Mouse (Mus musculus): ENCODE results near the gene Papss1. TPM values are rescaled to one million over a fixed set of nuclear protein-coding genes. Genes with fewer than 3 reads are reported as not detected.
A peak's percentile ranks its signal among the peaks of the same experiment; 100 is the strongest.

Papss1 gene
- polyA plus RNA-seq (2012; rRNA removed) = 78.0 and 78.9 TPM in 2 replicates

DNA sequence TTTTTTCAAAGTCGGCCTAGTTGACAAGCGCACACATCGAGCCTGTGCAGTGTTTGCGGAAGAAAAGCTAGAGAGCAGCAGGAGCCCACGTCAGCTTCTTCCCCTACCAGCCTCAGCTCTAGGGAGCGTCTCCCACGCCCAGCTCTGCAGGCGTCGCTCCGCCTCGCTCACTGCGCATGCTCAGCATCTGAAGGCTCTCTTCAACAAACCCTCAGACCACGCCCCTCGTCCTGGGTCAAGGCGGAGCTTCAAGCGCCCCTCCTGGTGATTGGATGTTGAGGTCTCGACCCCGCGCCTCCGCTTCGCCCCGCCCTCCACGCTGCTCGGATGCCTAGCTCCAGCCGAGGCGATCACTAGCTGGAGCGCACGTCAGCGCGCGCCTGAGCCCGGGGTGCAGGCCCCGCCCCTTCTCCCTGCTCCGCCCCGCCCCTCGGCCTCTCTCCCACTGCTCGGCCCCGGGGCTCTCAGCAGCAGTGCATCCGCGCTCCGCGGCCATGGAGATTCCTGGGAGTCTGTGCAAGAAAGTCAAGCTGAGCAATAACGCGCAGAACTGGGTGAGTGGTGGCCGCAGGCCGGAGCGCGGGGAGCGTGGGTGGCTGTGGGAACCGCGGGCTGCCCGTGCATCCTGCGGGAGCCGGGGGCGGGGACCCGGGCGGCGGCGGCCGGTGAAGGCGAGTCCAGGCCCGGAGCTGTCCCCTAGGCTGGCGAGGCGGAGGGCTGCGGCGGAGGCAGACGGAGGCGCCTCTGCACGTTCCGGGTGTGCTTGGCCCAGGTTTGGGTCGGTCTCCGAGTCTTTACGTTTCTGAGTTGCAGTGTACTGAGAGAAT, at the start of gene Papss1:
Gene Papss1, plus strand, starts transcription at position 339 of the 827 bp plus-strand sequence.
- H3K27ac ChIP-seq (ENCODE audit: insufficient read depth, low read length) = peak within 1 kb of the TSS; percentile 50
- no peaks in the 10 kb centered on the region for H3K27me3 ChIP-seq (ENCODE audit: control insufficient read depth, insufficient read depth, low read length)
- no peak for TF ChIP-seq CTCF (IDR thresholded peaks at IDR 0.05; ENCODE audit: borderline replicate concordance, insufficient read depth, low read depth, low read length)
- TF ChIP-seq POLR2A (IDR thresholded peaks at IDR 0.05; ENCODE audit: borderline replicate concordance, insufficient read depth, low read length) = peak; percentile 99
- peak within 1 kb of the TSS; percentile 76 for H3K4me3 ChIP-seq (replicated peaks; ENCODE audit: insufficient read depth, low read depth, low read length)
- H3K4me1 ChIP-seq (ENCODE audit: control insufficient read depth, insufficient read depth, low read length) = peaks cover 6% of the 10 kb centered on the region; the same call in 1 of the 2 replicates
- peak; percentile 100 for DNase-seq
- under 1% methylated on average over 73 of the region's 73 CpGs for WGBS

- H3K27ac ChIP-seq (ENCODE audit: insufficient read depth, low read length) = no peak overlapping the region
- WGBS = 75% methylated on average over 7 of the region's 7 CpGs
- no peak for DNase-seq
- TF ChIP-seq POLR2A (IDR thresholded peaks at IDR 0.05; ENCODE audit: borderline replicate concordance, insufficient read depth, low read length) (no peak), CTCF (IDR thresholded peaks at IDR 0.05; ENCODE audit: borderline replicate concordance, insufficient read depth, low read depth, low read length) (no peak)
- H3K4me3 ChIP-seq (replicated peaks; ENCODE audit: insufficient read depth, low read depth, low read length) = no peak overlapping the region
- H3K27me3 ChIP-seq (ENCODE audit: control insufficient read depth, insufficient read depth, low read length) = no peaks in the 10 kb centered on the region
- H3K4me1 ChIP-seq (ENCODE audit: control insufficient read depth, insufficient read depth, low read length) = no peaks in the 10 kb centered on the region
Observed at GRCm38 (mm10) chr3:131516332-131516999, 48.1 kb upstream of the Papss1 start.

GRCm38 (mm10) chr3:131517756-131518155, 46.8 kb upstream of the Papss1 start:
- Histone ChIP-seq H3K27ac (ENCODE audit: insufficient read depth, low read length) (no peak overlapping the region), H3K27me3 (ENCODE audit: control insufficient read depth, insufficient read depth, low read length) (no peaks in the 10 kb centered on the region), H3K4me3 (replicated peaks; ENCODE audit: insufficient read depth, low read depth, low read length) (no peak overlapping the region), H3K4me1 (ENCODE audit: control insufficient read depth, insufficient read depth, low read length) (no peaks in the 10 kb centered on the region)
- WGBS = 75% methylated on average over 6 of the region's 6 CpGs
- TF ChIP-seq CTCF (IDR thresholded peaks at IDR 0.05; ENCODE audit: borderline replicate concordance, insufficient read depth, low read depth, low read length) = no peak
- no peak for TF ChIP-seq POLR2A (IDR thresholded peaks at IDR 0.05; ENCODE audit: borderline replicate concordance, insufficient read depth, low read length)
- DNase-seq = no peak

DNA sequence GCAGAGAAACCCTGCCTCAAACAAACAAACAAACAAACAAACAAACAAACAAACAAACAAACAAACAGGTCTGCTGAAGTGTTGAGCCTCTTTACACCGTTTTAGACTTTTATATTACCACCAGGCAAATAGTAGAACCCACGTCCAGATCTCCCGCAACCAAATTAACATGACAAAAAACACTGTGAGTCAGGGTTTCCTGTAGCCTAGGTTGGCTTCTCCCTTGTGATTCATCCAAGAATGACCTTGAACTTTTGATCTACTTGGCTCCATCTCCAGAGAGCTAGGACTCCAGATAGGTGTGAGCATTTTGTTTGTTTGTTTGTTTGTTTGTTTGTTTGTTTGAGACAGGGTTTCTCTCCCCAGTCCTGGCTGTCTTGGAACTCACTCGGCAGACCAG, 43.4 kb upstream of the Papss1 start:
- no peaks in the 10 kb centered on the region for H3K27me3 ChIP-seq (ENCODE audit: control insufficient read depth, insufficient read depth, low read length)
- DNase-seq = no peak
- WGBS = 60% methylated on average over 4 of the region's 4 CpGs

GRCm38 (mm10) chr3:131522243-131522642, 42.3 kb upstream of the Papss1 start:
- H3K27ac ChIP-seq (ENCODE audit: insufficient read depth, low read length) = no peak overlapping the region
- H3K4me3 ChIP-seq (replicated peaks; ENCODE audit: insufficient read depth, low read depth, low read length) = no peak overlapping the region
- TF ChIP-seq POLR2A (IDR thresholded peaks at IDR 0.05; ENCODE audit: borderline replicate concordance, insufficient read depth, low read length) = no peak
- TF ChIP-seq CTCF (IDR thresholded peaks at IDR 0.05; ENCODE audit: borderline replicate concordance, insufficient read depth, low read depth, low read length) = no peak
- no peaks in the 10 kb centered on the region for H3K4me1 ChIP-seq (ENCODE audit: control insufficient read depth, insufficient read depth, low read length)
- WGBS = 45% methylated on average over 7 of the region's 7 CpGs
- DNase-seq = no peak
- no peaks in the 10 kb centered on the region for H3K27me3 ChIP-seq (ENCODE audit: control insufficient read depth, insufficient read depth, low read length)

More for the DNA sequence above, 43.4 kb upstream of the Papss1 start:
- no peaks in the 10 kb centered on the region for H3K4me1 ChIP-seq (ENCODE audit: control insufficient read depth, insufficient read depth, low read length)
- H3K27ac ChIP-seq (ENCODE audit: insufficient read depth, low read length) = no peak overlapping the region
- H3K4me3 ChIP-seq (replicated peaks; ENCODE audit: insufficient read depth, low read depth, low read length) = no peak overlapping the region
- TF ChIP-seq POLR2A (IDR thresholded peaks at IDR 0.05; ENCODE audit: borderline replicate concordance, insufficient read depth, low read length) (no peak), CTCF (IDR thresholded peaks at IDR 0.05; ENCODE audit: borderline replicate concordance, insufficient read depth, low read depth, low read length) (no peak)

DNA sequence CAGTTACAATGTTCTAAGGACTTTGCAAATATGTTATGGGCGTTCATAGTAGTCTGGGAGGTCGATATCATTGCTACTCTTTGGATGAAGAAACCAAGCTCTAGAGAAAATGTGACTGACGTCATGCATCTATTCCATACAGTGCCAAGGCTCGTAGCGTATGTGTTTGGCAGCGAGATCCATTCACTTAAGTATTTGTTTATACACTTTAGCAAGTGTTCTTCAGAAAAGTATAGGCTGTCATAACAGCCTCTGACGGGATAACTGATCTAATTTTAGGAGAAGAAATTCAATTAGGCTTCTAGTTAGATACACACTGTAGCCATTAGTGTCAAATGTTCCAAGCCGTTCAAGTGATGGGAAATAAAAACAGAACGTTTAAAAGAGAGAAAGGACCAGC, 40.8 kb upstream of the Papss1 start:
- TF ChIP-seq POLR2A (IDR thresholded peaks at IDR 0.05; ENCODE audit: borderline replicate concordance, insufficient read depth, low read length) (no peak), CTCF (IDR thresholded peaks at IDR 0.05; ENCODE audit: borderline replicate concordance, insufficient read depth, low read depth, low read length) (no peak)
- no peaks in the 10 kb centered on the region for H3K4me1 ChIP-seq (ENCODE audit: control insufficient read depth, insufficient read depth, low read length)
- H3K27me3 ChIP-seq (ENCODE audit: control insufficient read depth, insufficient read depth, low read length) = no peaks in the 10 kb centered on the region
- H3K27ac ChIP-seq (ENCODE audit: insufficient read depth, low read length) = no peak overlapping the region
- no peak for DNase-seq
- WGBS = 77% methylated on average over 9 of the region's 9 CpGs
- H3K4me3 ChIP-seq (replicated peaks; ENCODE audit: insufficient read depth, low read depth, low read length) = no peak overlapping the region

DNA sequence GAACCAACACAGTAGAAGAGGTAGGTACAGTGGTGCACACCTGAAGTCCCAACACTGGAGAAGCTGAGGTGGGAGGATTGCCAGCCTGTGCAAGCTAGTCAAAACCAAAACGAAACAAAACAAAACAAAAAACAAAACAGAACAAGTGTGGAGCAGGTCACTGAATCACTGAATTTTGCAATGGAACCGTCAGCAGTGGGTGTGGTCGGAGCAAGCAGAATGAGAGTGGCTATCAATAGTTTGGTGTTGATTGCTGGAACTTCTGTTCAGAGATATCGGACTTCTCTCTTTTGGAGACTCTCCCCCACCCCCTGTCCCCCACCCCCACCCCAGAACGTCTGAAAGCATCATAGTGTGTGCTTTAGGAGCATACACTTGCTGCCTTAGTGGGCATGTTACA, 40.4 kb upstream of the Papss1 start:
- H3K4me1 ChIP-seq (ENCODE audit: control insufficient read depth, insufficient read depth, low read length) = no peaks in the 10 kb centered on the region
- H3K27ac ChIP-seq (ENCODE audit: insufficient read depth, low read length) = no peak overlapping the region
- no peak for TF ChIP-seq POLR2A (IDR thresholded peaks at IDR 0.05; ENCODE audit: borderline replicate concordance, insufficient read depth, low read length)
- 79% methylated on average over 5 of the region's 5 CpGs for WGBS
- H3K4me3 ChIP-seq (replicated peaks; ENCODE audit: insufficient read depth, low read depth, low read length) = no peak overlapping the region
- DNase-seq = no peak
- no peaks in the 10 kb centered on the region for H3K27me3 ChIP-seq (ENCODE audit: control insufficient read depth, insufficient read depth, low read length)

DNA sequence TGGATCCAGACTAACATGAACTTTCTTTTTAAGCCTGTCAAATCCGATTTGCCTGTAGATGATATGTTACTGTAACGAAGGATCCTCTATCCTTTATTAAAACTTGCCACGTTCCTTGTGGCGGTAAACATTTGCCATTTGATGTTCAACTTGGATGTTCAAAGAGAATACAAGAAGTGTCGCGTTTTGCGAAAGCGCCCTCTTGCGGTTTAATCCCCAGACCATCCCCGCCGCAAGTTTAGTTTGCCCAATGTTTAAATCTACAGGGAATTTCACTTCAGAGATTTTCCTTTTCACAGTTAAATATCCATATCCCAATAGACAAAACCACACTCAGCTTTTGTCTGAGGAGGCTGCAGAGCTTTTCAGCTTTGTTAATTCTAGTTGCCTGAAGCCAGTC, 39.8 kb upstream of the Papss1 start:
- TF ChIP-seq POLR2A (IDR thresholded peaks at IDR 0.05; ENCODE audit: borderline replicate concordance, insufficient read depth, low read length) (no peak), CTCF (IDR thresholded peaks at IDR 0.05; ENCODE audit: borderline replicate concordance, insufficient read depth, low read depth, low read length) (peak; percentile 45; the same call in 1 of the 2 replicates)
- Histone ChIP-seq H3K27ac (ENCODE audit: insufficient read depth, low read length) (no peak overlapping the region), H3K4me3 (replicated peaks; ENCODE audit: insufficient read depth, low read depth, low read length) (no peak overlapping the region), H3K27me3 (ENCODE audit: control insufficient read depth, insufficient read depth, low read length) (no peaks in the 10 kb centered on the region), H3K4me1 (ENCODE audit: control insufficient read depth, insufficient read depth, low read length) (no peaks in the 10 kb centered on the region)
- WGBS = 16% methylated on average over 11 of the region's 11 CpGs
- DNase-seq = peak; percentile 22 to 47

Measured in cerebellum, adult 2 months (tissue).